Comparison of ENCODE assay signal across 28 mouse cellular contexts in the genomic region with DNA sequence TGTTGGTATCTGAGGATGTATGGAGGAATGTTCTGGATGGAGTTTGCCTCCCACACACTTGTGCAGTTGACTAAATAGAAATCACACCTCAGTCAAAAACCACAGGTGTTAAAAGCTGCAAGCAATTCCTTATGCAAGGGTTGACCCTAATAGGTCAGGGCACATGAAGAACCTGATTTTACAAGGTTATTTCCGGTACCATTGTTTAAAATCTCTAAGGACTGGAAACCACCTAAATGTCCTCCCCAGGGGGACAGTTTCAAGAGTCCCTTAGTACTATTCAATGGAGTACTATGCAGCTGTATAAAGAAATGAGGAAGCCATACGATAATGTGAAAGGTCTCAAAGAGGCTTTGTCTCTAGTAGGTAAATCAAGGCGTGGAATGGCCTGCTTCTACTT. TPM values are rescaled to one million over a fixed set of nuclear protein-coding genes. Genes with fewer than 3 reads are reported as not detected.
"Had no signal": no experiment of that assay in that cellular context is flagged by ENCODE, and none has a peak within 500 bp of the region (broad histone marks: within the 10 kb centered on the region; RNA-seq: fewer than 3 reads in every experiment).

No protein-coding gene starts in this region.

- H3K9ac ChIP-seq: heart, embryonic 13.5 days; heart, embryonic 15.5 days; hindbrain, embryonic 12.5 days; hindbrain, embryonic 14.5 days; intestine, embryonic 15.5 days had no signal

- H3K27me3 ChIP-seq: heart, embryonic 13.5 days; heart, embryonic 15.5 days; hindbrain, embryonic 12.5 days; intestine, embryonic 15.5 days had no signal

- H3K27ac ChIP-seq: heart, adult 2 months; heart, embryonic 13.5 days; heart, embryonic 15.5 days; hindbrain, embryonic 10.5 days; hindbrain, embryonic 12.5 days; hindbrain, embryonic 14.5 days; intestine, embryonic 15.5 days; layer of hippocampus, adult 2 months; left cerebral cortex, adult 2 months had no signal

- H3K4me3 ChIP-seq: heart, adult 2 months; heart, embryonic 13.5 days; hindbrain, embryonic 12.5 days; intestine, embryonic 15.5 days; layer of hippocampus, adult 2 months; left cerebral cortex, adult 2 months had no signal

- H3K9me3 ChIP-seq: heart, embryonic 13.5 days; heart, embryonic 15.5 days; hindbrain, embryonic 12.5 days; intestine, embryonic 15.5 days had no signal

- ATAC-seq: hindbrain, embryonic 16.5 days; inflammation-experienced regulatory T-cells, adult 6 months; intestine, embryonic 15.5 days; intestine, postnatal 0 days had no signal

- H3K4me2 ChIP-seq: hindbrain, embryonic 14.5 days had no signal

- DNase-seq: gastrocnemius, postnatal 14 days; gastrocnemius, postnatal 36 days; heart, adult 2 months; heart, postnatal 4 days; kidney, adult 18-20 months; kidney, adult 8-10 months; kidney, postnatal 10 days; kidney, postnatal 25 days; kidney, postnatal 4 days; liver had no signal

RNA-seq across cellular contexts. Expression of a gene that starts 14.4 kb away (rescaled TPM):
- total RNA-seq: gastrocnemius, adult 8-10 months; gastrocnemius, postnatal 36 days; left cerebral cortex, postnatal 36 days had no signal
- polyA plus RNA-seq: heart, embryonic 11.5 days; hindbrain, embryonic 10.5 days; hindbrain, embryonic 16.5 days; kidney, embryonic 14.5 days had no signal

RNA-seq across cellular contexts. Expression of a gene that starts 21.8 kb away (rescaled TPM):
- total RNA-seq: layer of hippocampus, adult 2 months; layer of hippocampus, postnatal 25 days had no signal
- polyA plus RNA-seq: inflammation-experienced regulatory T-cells, adult 6 months; liver, embryonic 11.5 days had no signal

RNA-seq across cellular contexts. Expression of a gene that starts 25.9 kb away (rescaled TPM):
- total RNA-seq: gastrocnemius, postnatal 14 days; layer of hippocampus, adult 2 months; layer of hippocampus, postnatal 25 days; left cerebral cortex, postnatal 14 days; left cerebral cortex, postnatal 36 days had no signal
